Mouse (Mus musculus) heart, adult 11 months (tissue): ENCODE data around the gene Selp.

Source experiments
- DNase-seq: peaks from one replicate; pipeline ENCODE4 v3.0.0; 2022

The Selp gene

DNA sequence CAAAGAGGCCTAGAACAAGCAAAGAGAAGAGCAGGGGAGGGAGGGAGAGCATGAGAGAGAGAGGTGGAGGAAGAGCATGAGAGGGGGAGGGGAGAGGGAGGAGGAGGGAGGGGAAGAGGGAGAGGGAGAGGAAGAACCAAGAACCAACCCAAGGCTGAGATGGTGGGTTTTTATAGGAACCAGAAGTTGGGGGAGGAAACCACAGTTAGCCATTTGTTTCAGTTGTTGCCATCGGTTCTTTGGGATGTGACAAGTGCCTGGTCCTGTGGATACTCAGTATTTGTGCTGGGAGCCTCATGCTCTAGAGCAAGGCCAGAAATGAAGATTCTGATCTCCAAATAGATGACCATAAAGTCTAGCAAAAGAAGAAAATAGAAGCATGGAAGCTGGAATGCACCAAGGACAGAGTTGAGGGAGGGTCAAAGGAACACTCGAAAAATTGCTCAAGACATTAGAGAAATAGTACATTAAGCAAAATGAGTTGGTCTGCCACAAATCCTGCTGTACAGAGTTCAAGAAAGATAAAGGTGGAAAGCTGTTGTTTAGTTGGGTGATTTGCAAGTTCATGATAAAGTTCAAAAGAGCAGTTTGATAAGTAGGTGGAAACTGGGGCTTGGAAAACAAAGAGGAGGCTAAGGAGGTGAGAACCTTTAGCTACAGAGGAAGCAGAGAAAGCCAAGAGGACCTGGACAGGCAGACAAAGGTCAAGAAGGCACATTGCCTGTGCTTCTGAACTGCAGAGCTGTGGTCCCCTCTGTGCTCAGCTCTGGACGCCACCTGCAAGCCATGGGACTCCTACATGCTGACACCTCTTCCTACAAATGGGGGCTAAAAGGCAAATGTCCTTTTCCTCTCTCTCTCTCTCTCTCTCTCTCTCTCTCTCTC is 5.1 kb downstream of the Selp start:
- peak; percentile 37 for DNase-seq

DNA sequence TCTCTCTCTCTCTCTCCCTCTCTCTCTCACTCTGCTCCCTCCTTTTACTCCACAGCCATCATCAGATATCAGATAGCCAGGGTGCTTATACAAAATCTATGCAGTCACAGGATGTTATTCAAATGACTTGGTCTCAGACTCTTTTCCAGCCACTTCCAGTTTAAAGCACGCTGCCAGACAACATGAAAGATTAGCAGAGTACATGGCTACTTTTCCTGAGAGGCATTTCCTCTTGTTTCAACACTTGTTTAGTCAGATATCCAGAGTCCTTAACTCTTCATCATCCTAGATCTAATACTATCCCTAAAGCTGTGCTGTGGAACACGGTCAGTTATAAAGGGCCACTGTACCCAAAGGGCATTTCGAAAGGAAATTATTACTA is 5.7 kb downstream of the Selp start:
- DNase-seq = peak; percentile 66

DNA sequence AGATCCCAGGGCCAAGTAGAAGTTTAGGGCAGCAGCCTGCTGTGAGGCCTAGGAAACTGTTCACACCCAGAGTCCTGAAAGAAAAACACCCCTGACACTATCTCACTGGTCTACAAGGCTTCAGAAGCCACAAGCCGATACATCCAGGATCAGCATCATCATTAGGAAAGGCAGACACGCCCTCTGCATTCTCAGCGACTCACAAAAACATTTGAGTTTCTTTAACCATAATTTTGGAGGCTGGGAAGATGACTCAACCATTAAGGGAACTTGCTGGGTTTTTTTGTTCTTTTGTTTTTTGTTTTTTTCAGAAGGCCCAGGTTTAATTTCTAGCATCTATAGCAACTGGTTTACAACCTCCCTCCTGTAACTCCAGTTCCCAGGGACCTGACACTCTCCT is 8.8 kb downstream of the Selp start:
- DNase-seq = no peak

DNA sequence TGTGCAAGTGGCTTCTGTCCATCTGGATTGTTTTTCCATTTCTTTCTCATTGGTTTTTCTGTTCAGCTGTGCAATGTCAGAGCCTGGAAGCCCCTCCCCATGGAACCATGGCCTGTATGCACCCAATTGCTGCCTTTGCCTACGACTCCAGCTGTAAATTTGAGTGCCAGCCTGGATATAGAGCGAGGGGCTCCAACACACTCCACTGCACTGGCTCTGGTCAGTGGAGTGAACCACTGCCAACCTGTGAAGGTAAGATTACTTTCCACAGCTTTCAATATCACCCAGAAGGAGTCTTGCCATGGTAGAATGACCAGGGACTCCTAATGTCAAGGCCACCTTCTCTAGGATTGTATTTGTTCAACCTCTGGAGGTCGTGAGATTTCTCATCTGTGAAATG is 14.9 kb downstream of the Selp start:
- peak; percentile 49 for DNase-seq

DNA sequence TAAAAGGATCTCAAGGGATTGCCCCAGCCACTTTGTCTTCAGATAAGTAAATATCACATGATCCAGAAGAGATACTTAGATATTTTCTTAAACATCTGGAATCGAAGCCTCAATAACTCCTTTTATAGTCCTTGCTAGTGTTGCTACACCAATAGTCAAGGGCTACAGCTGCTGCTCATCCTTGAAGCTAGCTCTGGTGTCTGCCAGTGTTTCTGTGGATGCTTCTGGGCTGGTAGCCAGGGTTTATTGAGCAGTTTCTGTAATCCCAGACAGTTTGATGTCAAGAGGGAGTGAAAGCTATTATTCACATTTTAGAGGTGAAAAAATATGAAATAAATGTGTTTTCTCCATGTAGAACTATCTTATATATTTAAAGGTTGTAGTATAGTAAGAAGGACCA is 17.5 kb downstream of the Selp start:
- DNase-seq = no peak

GRCm38 (mm10) chr1:164134101-164134500 is 19.0 kb downstream of the Selp start:
- DNase-seq = peak; percentile 37

DNA sequence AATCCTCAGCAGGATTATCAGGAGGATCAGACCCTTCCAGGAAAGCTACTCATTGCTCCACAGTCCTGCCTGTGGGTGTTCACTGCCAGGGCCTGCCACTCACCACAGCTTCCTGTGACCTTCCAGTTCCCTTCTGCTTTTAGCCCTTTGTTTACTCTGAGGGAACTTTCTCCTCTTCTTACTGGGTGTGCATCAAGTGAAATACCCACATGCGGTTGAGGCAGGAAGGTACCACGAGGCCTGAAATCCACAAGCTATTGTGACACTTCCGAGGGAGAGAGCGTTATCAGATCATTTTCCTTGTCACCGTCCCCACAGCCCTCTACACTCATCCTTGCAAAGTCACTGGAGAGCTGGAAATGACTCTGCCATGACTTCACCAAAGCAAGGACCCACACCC is 20.3 kb downstream of the Selp start:
- DNase-seq = peak; percentile 94

DNA sequence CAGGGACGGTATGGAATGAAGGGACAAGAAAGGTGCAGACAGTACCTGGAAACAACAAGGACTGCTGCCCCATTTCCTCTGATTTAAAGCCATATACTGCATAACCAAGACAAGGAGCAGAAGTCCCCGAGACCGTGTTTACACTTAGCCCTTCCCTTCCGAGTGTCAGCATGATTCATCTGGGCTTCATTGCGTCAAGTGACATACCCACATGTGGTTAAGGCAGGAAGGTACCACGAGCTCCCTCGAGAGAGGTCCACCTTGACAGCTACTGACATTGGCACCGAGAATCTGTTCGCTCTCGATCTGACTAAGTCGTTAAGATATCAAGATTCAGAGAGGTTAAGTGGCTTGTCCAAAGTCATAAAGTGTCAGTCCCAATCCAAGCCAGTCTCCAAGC is 20.9 kb downstream of the Selp start:
- DNase-seq = peak; percentile 88

GRCm38 (mm10) chr1:164136636-164137035 is 21.6 kb downstream of the Selp start:
- no peak for DNase-seq

DNA sequence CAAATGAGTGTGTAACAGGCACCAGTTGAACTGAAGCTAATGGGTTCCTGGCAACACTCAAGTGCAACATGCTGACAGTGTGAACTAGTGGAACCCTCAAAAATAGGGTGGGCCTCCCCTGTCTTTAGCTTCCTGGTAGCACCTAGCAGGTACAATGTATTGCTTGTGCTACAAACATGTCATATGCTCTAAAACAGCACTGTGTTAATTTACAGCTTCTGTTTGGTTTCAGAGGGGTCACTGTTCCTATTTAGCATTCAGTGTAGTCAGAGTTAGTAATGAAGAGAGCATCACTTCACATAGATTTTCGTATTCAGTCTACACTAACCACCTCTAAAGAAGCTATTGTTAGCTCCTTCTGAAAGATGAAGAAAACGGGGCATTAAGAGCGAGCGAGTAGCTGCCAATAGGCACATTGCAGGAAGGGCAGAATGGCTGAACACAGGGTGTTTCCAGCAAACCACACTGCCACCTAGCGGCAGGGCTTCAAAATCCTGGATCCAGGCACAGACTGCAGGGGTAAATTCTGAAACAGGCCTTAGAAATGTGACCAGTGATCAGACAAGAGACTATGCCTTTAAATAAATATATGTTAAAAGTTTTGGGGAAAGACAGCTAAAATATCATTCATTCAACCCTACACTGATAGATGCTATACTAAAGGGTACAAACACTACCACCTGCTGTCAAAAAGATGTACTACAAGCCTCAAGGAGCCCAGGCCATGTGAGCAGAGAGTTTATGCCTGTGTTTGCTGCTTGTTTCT is 23.5 kb downstream of the Selp start:
- peak; percentile 93 for DNase-seq

DNA sequence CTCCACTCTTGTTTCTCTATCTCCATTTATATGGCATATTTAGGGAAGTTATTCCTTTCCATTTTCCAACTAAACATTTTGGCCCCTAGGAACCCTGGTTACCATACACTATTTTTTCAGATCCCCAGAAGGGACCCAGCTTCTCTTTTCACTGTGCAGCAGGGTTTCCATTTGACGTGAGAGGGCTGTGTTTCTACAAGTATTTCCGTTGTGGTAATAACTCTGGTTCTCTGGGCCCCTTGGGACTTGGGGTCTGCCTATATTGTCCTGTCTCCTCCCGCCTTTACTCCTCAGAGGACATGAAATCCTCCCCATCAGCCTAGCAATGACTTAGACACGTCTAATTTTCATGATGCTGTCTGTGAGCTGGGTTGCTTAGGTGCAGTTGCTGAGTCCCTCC is 24.4 kb downstream of the Selp start:
- DNase-seq = no peak

DNA sequence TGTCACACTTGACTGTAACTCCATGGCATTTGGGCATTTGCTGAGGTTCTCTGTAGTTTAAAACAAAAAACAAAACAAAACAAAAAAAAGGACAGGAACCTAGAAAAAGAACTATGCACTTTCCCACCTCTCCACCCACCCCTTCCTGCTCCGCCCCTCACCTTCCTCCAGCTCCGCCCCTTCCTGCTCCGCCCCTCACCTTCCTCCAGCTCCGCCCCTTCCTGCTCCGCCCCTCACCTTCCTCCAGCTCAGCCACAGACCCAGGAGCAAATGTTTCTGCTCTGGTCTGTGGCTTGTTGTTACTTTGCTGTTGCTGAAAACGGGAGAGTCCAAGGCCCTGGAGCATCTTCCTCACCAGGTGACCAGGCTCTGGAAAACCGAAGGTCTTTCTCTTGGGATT is 34.0 kb downstream of the Selp start:
- peak; percentile 80 for DNase-seq

GRCm38 (mm10) chr1:164151387-164152088 is 36.5 kb downstream of the Selp start, which contains the start of gene F5:
TSS of gene F5 (plus strand) at chr1:164151838.
- peak; percentile 79 for DNase-seq

DNA sequence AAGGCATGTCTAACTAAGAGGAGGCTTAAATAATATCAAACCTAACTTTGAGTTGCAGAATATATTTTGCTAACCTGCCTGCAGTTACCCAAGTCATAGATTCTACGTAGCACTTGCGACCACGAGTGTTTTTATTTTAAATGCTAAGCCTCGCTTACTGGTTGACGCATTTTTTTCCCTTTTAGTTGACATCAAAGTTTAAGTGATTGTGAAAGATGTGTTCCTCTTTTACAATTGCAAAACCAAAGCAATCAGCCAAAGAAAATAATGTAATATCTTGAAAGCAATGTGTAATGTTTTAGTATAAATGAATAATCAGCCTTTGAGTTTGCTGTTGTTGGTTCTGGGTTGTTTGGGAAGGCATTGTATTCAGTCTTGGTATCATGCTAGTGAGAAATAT is 37.8 kb downstream of the Selp start:
- DNase-seq = no peak

GRCm38 (mm10) chr1:164154983-164155382 is 39.9 kb downstream of the Selp start:
- peak; percentile 36 for DNase-seq

DNA sequence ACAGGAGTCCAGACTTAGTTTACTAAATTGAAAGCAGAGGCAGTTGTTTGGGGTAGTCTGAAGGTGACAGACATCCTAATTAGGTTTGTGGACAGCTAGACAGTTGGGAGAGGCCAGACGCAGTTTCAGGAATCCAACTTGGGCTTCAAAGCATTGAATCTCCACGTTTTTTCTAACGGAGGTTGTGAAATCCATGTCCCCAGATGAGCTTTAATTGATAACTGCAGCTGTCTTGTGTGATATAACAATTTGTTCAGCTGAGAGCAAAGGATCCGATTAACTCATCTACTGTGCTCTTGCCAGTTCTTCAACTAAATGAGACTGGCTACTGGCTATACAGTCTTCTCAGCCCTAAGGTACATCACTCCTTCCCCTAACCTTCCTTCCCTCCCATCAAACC is 43.5 kb downstream of the Selp start:
- DNase-seq = peak; percentile 45

DNA sequence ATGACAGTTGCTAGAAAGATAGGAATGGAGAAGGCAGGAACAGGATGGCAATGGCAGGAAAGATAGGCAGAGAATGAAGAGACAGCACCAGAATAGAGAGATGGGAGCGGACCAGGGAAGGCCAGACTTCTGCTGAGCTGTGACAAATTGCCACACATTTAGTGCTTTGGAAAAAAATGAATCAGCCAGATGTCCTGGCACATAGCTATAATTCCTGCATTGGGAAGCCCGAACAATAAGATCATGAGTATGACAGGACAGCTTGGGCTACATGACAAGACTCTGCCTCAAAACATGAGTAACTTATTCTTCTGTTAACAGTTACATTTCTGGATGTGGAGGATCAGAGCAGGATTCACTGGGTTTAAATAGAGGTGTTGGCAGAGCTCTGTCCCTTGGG is 44.7 kb downstream of the Selp start:
- DNase-seq = peak; percentile 84

DNA sequence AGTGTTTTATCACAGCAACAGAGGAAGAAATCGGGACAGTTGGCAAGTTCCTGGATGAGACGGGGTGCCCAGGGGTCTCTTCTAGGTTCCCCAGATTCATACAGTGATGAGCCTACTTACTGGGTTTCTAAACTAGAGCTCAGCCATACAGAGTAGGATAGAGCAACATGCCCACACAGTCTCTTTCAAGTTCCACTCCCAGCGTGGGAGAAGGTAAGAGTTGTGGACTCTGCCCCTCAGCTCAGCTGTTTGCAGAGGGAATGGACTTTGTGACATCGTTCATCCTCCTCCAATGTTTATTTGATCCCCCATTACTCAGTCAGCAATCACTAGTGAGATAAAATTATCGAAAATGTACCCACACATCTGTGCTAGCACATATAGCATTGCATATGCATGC is 47.7 kb downstream of the Selp start:
- DNase-seq = peak; percentile 42

DNA sequence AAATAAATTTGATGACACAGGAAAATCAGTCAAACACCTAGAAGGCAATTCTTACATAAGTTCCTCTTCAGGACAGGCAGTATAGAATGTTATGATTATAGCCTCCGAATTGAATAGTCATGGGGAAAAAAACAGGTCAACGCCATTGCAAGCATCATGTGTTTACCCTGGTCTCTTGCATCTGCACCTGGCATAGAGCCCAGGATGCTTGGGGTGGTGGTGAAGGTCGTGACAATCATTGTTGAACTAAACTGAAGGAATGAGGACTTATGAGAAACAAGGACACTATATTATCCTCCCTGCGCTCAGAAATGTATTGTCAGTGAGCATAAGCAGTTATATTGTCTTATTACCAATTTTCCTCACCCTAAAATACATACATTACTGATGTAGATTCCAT is 53.8 kb downstream of the Selp start:
- DNase-seq = no peak

DNA sequence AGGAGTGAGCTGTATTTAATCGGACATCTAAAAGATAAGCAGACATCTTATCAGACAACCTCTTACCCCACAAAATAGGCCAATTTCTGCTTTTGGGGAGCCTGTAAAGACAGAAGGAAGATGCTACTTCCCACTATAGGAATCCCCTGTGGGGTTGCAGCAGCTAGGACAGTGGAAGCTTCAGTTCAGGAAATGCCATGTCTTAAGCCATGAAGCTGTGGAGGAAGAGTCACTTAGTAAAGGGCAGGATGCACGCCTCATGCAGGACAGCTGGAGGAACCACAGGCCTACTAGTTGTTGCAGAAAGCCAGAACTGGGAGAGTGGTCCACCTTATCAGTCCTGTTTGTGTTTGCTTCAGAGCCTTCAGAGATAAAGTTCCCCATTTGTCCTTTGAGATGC is 55.4 kb downstream of the Selp start:
- DNase-seq = peak; percentile 35

- DNase-seq = peak; percentile 51
Measured at GRCm38 (mm10) chr1:164173145-164173544, 58.1 kb downstream of the Selp start.

GRCm38 (mm10) chr1:164176856-164177255 is 61.8 kb downstream of the Selp start:
- DNase-seq = no peak

DNA sequence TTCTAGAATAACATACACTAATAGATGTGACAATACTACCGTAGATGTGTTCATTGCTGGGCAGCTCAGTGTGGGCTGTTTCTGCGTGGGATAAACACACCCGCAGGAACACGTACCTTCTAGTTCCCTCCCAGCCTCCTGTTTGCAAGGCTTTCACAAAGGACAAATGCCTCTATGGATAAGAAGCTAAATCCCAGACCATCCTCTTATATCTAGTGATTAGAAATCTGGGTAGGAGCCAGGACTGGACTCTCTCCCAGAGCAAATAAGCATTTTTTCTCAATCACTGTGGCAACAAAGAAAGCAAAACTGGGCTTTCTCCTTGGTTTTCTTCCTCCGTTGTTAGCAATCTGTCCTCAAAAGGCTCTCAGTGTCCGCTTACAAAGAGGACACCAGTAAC is 63.4 kb downstream of the Selp start:
- peak; percentile 68 for DNase-seq
